Mouse (Mus musculus): Measurements from ENCODE around the gene Pcare.

- no peak for TF ChIP-seq CTCF (IDR thresholded peaks at IDR 0.05)
- TF ChIP-seq POLR2A (IDR thresholded peaks at IDR 0.05; ENCODE audit: insufficient read depth, low read depth, low read length) = no peak
These were observed 5.1 kb downstream of the Pcare start for GRCm38 (mm10) chr17:71747561-71747960.

Data from heart, adult 2 months (tissue).